Mouse (Mus musculus) thymus, adult 2 months (tissue): Measurements from ENCODE around the gene Dynlrb1. TPM values are rescaled to one million over a fixed set of nuclear protein-coding genes. Genes with fewer than 3 reads are reported as not detected.

Experiments used
- DNase-seq: peaks from one replicate; pipeline ENCODE4 v3.0.0; 2021
- H3K27ac ChIP-seq: fragments of 200-500 bp; 2 replicates; pipeline ENCODE4 v1.5.1; 2012; ENCODE audit warnings: low read length, control low read depth; ENCODE audit not compliant: control insufficient read depth, insufficient read depth
- H3K27me3 ChIP-seq: fragments of 200-500 bp; 2 replicates; pipeline ENCODE4 v1.6.1; 2012; ENCODE audit warnings: mild to moderate bottlenecking, low read length, moderate library complexity, mixed read lengths; ENCODE audit not compliant: control insufficient read depth, insufficient read depth
- H3K36me3 ChIP-seq: fragments of 200-500 bp; 2 replicates; pipeline ENCODE4 v1.6.1; 2012; ENCODE audit warnings: mild to moderate bottlenecking, low read length, moderate library complexity; ENCODE audit not compliant: control insufficient read depth, insufficient read depth
- H3K4me1 ChIP-seq: fragments of 200-500 bp; replicated peaks from 2 replicates; pipeline ENCODE4 v1.6.1; 2012; ENCODE audit warnings: low read length; ENCODE audit not compliant: control insufficient read depth, insufficient read depth
- H3K4me3 ChIP-seq: fragments of 200-500 bp; 2 replicates; pipeline ENCODE4 v1.5.1; 2012; ENCODE audit warnings: mild to moderate bottlenecking, low read length, control low read depth, moderate library complexity; ENCODE audit not compliant: control insufficient read depth, insufficient read depth
- CTCF ChIP-seq: fragments of 200-500 bp; IDR thresholded peaks from 2 replicates; pipeline ENCODE4 v1.5.1; 2012; ENCODE audit warnings: mild to moderate bottlenecking, control low read depth, low read length, moderate library complexity, borderline replicate concordance; ENCODE audit not compliant: control insufficient read depth, poor library complexity, insufficient read depth; ENCODE audit errors: extremely low read depth
- POLR2A ChIP-seq: fragments of 200-500 bp; IDR thresholded peaks from 2 replicates; pipeline ENCODE4 v1.6.1; 2012; ENCODE audit warnings: mild to moderate bottlenecking, low read length, control low read depth, moderate library complexity; ENCODE audit not compliant: control insufficient read depth, poor library complexity, insufficient read depth; ENCODE audit errors: extremely low read depth
- WGBS: fragments of 180-500 bp; shearing (Covaris S2); methylation state at CpG from one replicate; pipeline ENCODE4 v1.1.7; 2018; 5-methylcytosine and 5-hydroxymethylcytosine counted together
- polyA plus RNA-seq: library from polyadenylated mRNA; depleted of rRNA; stranded (reverse); fragments of >200 nt; gene quantifications from 2 replicates; pipeline ENCODE4 v1.2.3, GENCODE M21; 2012

The Dynlrb1 gene
- polyA plus RNA-seq, 1 experiment = 303 TPM

- Histone ChIP-seq H3K27me3 (no peaks in the 10 kb centered on the region), H3K36me3 (no peaks in the 10 kb centered on the region), H3K4me1 (no peaks in the 10 kb centered on the region), H3K27ac (no peak overlapping the region), H3K4me3 (no peak overlapping the region)
- WGBS = 87% methylated on average over 5 of the region's 5 CpGs
- TF ChIP-seq CTCF (no peak), POLR2A (no peak)
- no peak for DNase-seq
Observed at GRCm38 (mm10) chr2:155266896-155267295, 30.6 kb downstream of the Dynlrb1 start.

DNA sequence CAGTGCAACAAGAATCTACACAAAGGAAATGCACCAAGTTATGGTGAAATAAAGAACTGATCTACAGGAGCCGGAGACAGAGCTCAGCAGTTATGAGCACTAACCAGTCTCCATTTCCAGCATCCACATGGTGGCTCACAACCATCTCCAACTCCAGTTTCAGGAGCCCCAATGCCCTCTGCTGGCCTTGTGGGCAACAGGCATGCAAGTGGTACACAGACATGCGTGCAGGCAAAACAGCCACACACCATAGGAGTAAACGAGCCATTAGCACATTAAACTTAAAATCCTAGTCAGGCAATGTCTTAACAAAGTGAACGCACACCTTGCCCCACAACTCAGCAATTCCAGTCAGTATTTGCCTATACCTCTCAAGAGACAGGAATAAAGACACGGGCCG, 35.6 kb downstream of the Dynlrb1 start:
- 96% methylated on average over 6 of the region's 6 CpGs for WGBS
- peak; percentile 32 for DNase-seq

GRCm38 (mm10) chr2:155272396-155273170, 36.2 kb downstream of the Dynlrb1 start:
- no peak for DNase-seq
- H3K27ac ChIP-seq = no peak overlapping the region
- H3K36me3 ChIP-seq = no peaks in the 10 kb centered on the region
- peaks cover 8% of the 10 kb centered on the region for H3K4me1 ChIP-seq
- H3K4me3 ChIP-seq = no peak overlapping the region
- WGBS = 74% methylated on average over 10 of the region's 10 CpGs
- TF ChIP-seq POLR2A (no peak), CTCF (no peak)
- H3K27me3 ChIP-seq = no peaks in the 10 kb centered on the region

More for the DNA sequence above, 35.6 kb downstream of the Dynlrb1 start:
- H3K36me3 ChIP-seq = no peaks in the 10 kb centered on the region
- H3K4me3 ChIP-seq = no peak overlapping the region
- H3K27ac ChIP-seq = no peak overlapping the region
- no peaks in the 10 kb centered on the region for H3K27me3 ChIP-seq
- no peak for TF ChIP-seq CTCF
- TF ChIP-seq POLR2A = no peak
- peaks cover 2% of the 10 kb centered on the region for H3K4me1 ChIP-seq

GRCm38 (mm10) chr2:155273603-155274002, 37.3 kb downstream of the Dynlrb1 start:
- DNase-seq = no peak
- 96% methylated on average over 8 of the region's 8 CpGs for WGBS
- H3K4me1 ChIP-seq = peaks cover 9% of the 10 kb centered on the region
- no peak overlapping the region for H3K27ac ChIP-seq
- H3K36me3 ChIP-seq = no peaks in the 10 kb centered on the region
- no peaks in the 10 kb centered on the region for H3K27me3 ChIP-seq
- TF ChIP-seq CTCF (no peak), POLR2A (no peak)
- no peak overlapping the region for H3K4me3 ChIP-seq

- H3K27me3 ChIP-seq = no peaks in the 10 kb centered on the region
- DNase-seq = peak; percentile 94
- peak within 1 kb of the TSS; percentile 84 for H3K4me3 ChIP-seq
- WGBS = 2% methylated on average over 47 of the region's 47 CpGs
- H3K27ac ChIP-seq = no peak within 1 kb of the TSS
- no peaks in the 10 kb centered on the region for H3K36me3 ChIP-seq
- H3K4me1 ChIP-seq = peaks cover 9% of the 10 kb centered on the region
- TF ChIP-seq CTCF = no peak
- TF ChIP-seq POLR2A = no peak
Observed at GRCm38 (mm10) chr2:155276195-155276594, 39.9 kb downstream of the Dynlrb1 start, which contains the start of gene Map1lc3a. Gene Map1lc3a, plus strand, starts transcription at chr2:155276297.

GRCm38 (mm10) chr2:155276621-155277175, 40.4 kb downstream of the Dynlrb1 start:
- TF ChIP-seq CTCF = no peak
- no peak for TF ChIP-seq POLR2A
- 2% methylated on average over 48 of the region's 49 CpGs for WGBS
- H3K4me3 ChIP-seq = peak overlapping the region; percentile 84
- H3K36me3 ChIP-seq = no peaks in the 10 kb centered on the region
- no peak overlapping the region for H3K27ac ChIP-seq
- H3K4me1 ChIP-seq = peaks cover 9% of the 10 kb centered on the region
- DNase-seq = peak; percentile 68
- no peaks in the 10 kb centered on the region for H3K27me3 ChIP-seq
